Mouse (Mus musculus): ENCODE measurements around the gene Gm4792.

DNA sequence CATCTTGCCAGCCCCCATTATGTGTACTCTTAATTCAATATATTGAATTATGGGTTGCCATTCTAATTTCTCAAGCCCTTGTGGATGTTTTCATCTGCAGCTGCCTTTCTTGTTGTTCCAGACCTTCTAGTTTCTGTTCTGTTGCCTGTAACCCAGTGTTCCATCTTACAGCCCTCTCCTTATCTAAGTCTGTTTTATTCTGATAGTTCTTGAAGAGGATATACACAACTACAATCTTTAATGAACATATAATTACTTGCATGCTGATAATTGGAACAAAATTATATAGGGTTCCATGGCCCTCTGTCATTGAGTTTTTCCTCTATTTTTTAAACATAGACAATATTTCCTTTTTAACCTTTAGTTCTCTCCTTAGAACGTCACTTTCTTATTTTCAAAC lies 38.0 kb downstream of the Gm4792 start:
- TF ChIP-seq POLR2A (IDR thresholded peaks at IDR 0.05; ENCODE audit: control insufficient read depth, extremely low read depth, insufficient read depth, low read length, poor library complexity) = no peak
- no peak for TF ChIP-seq CTCF (IDR thresholded peaks at IDR 0.05; ENCODE audit: borderline replicate concordance, control insufficient read depth, extremely low read depth, insufficient read depth, low read length, poor library complexity)
